Mouse (Mus musculus): ENCODE data around the gene Faiml.
A peak's percentile ranks its signal among the peaks of the same experiment; 100 is the strongest.

Gene Faiml

DNA sequence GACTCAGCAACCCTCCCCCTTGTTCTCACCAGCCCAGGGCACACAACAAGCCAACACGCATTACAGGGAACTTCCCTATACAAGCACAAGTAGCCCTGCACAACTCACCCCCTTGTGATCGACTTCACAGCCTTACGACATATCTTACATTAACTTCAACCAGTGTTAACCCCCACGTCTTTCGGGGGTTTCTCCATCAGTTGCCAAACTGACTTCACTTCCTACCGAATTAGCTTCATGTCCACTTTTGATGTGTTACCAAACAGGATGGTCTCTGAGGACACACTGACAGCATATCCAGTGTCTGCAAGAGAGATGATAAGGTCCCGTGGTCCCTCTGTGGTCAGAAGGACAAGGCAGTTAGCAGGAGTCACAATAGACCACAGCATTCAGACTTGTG, 54.9 kb downstream of the Faiml start:
- peak; percentile 45 to 54 for DNase-seq (ENCODE audit: low read depth in 1 of 2, low spot score in 2 of 2)

DNA sequence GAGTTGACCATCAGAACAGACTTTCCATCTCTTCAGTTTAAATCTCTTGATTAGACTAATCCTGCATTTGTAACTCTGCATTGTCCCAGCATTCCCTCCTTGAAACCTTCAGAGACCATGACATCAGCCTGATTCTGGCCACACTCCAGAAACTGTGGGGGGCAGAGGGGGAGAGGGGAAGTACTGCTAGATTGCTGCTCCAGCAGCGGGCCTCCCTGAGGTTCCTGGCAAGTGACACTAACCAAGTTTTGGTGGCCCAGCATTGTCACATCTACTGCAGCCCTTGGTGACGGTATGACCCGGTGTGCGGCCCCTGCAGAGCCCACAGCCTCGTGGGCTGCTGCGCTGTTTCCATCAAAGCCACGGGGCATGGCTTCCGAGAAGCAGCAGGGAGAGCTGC, 56.8 kb downstream of the Faiml start:
- no peak for DNase-seq (ENCODE audit: low read depth in 1 of 2, low spot score in 2 of 2)
